Mouse (Mus musculus): ENCODE results near the gene Olfr93. TPM values are rescaled to one million over a fixed set of nuclear protein-coding genes. Genes with fewer than 3 reads are reported as not detected.
"Not testable (repeated sequence)": the region's sequence is repeated elsewhere in the genome, so short reads cannot be mapped to it uniquely, and the experiment has no call there.

Gene Olfr93
- polyA plus RNA-seq (2012; ENCODE audit: insufficient read depth, insufficient read length, missing spikeins), result not detected in 2 replicates

DNA sequence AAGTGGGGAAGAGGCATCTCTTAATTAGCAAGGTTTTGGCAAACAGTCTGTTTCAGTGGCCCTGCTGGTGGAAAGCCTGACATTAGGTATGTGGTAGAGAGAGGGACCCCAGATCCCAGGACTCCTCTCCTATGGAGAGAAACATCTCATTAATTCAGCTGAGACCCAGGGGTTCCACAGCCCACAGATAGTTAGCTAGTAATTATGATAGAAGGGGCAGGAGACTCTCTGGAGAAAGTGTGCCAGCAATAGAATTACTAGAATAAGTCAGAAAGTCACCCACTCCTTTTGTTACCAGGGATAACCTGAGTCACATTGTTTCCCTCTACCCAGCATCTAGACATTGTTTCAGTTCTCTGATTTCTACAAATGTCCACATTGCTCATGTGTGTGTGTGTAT, at the start of gene Olfr93:
Olfr93 (minus strand) TSS at position 101 of the 400 bp plus-strand sequence.
- H3K4me1 ChIP-seq (ENCODE audit: control insufficient read depth, insufficient read depth, low read length), result no peaks in the 10 kb centered on the region
- H3K27ac ChIP-seq (ENCODE audit: insufficient read depth, low read depth, low read length), result no peak within 1 kb of the TSS
- H3K4me3 ChIP-seq (ENCODE audit: insufficient read depth, low read length), result no peak within 1 kb of the TSS
- TF ChIP-seq POLR2A (IDR thresholded peaks at IDR 0.05; ENCODE audit: borderline replicate concordance, low read depth, low read length) (no peak), CTCF (IDR thresholded peaks at IDR 0.05; ENCODE audit: low read depth, low read length) (no peak)

DNA sequence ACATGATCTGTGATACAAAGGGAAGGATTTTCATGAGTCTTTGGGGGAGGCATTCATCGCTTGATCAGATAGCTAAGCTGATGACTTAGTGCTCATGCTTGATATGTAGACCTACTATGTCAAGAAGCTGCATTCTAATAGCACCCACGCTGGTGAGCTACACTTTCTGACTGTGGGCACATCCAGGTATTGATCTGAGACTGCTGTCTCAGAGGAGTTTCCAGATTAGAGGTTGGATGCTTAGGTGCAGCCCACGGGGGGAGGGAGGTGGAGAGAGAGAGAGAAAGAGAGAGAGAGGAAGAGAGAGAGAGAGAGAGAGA, 42.6 kb upstream of the Olfr93 start:
- TF ChIP-seq CTCF (IDR thresholded peaks at IDR 0.05; ENCODE audit: low read depth, low read length) (no peak), POLR2A (IDR thresholded peaks at IDR 0.05; ENCODE audit: borderline replicate concordance, low read depth, low read length) (no peak)
- no peak overlapping the region for H3K27ac ChIP-seq (ENCODE audit: insufficient read depth, low read depth, low read length)
- H3K4me3 ChIP-seq (ENCODE audit: insufficient read depth, low read length), result no peak overlapping the region
- H3K4me1 ChIP-seq (ENCODE audit: control insufficient read depth, insufficient read depth, low read length), result no peaks in the 10 kb centered on the region

GRCm38 (mm10) chr17:37203206-37203916, 42.1 kb upstream of the Olfr93 start:
- H3K27ac ChIP-seq (ENCODE audit: insufficient read depth, low read depth, low read length), result no peak overlapping the region
- peak; percentile 99 for TF ChIP-seq CTCF (IDR thresholded peaks at IDR 0.05; ENCODE audit: low read depth, low read length)
- no peak for TF ChIP-seq POLR2A (IDR thresholded peaks at IDR 0.05; ENCODE audit: borderline replicate concordance, low read depth, low read length)

DNA sequence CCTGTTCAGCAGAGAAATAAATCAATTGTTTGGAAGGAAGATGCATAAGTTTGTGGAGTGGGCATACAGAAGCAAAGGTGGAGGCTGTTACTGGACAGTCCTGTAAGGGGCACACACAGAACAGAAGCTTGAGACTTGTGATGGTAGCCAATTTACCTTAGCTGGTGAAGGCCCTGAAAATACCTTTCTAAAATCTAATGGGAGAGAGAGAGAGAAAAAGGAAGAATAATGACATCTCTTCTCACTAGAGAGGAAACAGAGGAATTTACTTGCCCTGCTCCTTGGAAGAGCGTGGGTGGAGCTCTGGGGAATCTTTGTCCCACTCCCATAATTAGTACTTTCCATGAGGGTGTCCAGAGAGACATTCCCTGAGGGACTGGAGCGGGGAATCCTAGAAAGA, 39.6 kb upstream of the Olfr93 start, which contains the start of gene Olfr94:
Olfr94 (minus strand) TSS at position 101 of the 400 bp plus-strand sequence.
- no peak within 1 kb of the TSS for H3K4me3 ChIP-seq (ENCODE audit: insufficient read depth, low read length)
- H3K4me1 ChIP-seq (ENCODE audit: control insufficient read depth, insufficient read depth, low read length), result no peaks in the 10 kb centered on the region
- TF ChIP-seq CTCF (IDR thresholded peaks at IDR 0.05; ENCODE audit: low read depth, low read length), result no peak
- H3K27ac ChIP-seq (ENCODE audit: insufficient read depth, low read depth, low read length), result no peak within 1 kb of the TSS

More at GRCm38 (mm10) chr17:37203206-37203916, 42.1 kb upstream of the Olfr93 start:
- Histone ChIP-seq H3K4me3 (ENCODE audit: insufficient read depth, low read length) (no peak overlapping the region), H3K4me1 (ENCODE audit: control insufficient read depth, insufficient read depth, low read length) (no peaks in the 10 kb centered on the region)

DNA sequence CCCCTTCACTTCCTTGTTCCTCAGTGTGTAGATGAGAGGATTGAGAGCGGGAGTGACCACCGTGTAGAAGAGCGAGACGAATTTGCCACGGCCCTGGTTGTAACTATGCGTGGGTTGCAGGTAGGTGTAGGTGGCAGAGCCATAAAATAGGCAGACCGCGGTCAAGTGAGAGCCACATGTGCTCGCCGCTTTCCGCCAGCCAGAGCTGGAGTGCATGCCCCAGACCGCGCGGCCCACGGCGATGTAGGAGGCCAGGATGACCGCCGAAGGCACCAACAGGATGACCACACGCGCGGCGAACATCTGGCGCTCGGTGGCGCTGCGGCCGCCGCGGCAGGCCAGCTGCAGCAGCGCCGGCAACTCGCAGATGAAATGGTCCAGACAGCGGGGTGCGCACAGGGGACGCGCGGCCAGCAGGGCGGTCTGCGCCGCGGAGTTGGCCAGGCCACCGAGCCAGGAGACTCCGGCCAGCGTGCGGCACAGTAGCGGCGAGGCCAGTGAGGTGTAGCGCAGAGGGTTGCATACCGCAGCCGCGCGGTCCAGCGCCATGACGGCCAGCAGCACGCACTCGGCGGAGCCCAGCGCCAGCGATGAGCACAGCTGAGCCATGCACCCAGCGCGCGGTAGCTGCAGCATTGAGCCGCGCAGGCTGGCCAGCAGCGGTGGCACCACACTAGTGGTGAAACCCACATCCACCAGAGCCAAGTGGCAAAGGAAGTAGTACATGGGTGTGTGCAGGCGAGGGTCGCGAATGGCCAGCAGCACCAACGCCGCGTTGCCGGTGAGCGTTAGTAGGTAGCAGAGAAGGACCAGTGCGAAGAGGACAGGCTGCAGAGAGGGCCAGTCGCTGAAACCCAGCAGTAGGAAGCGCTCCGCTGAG, 35.8 kb upstream of the Olfr93 start:
- no peak overlapping the region for H3K4me3 ChIP-seq (ENCODE audit: insufficient read depth, low read length)
- no peak for TF ChIP-seq POLR2A (IDR thresholded peaks at IDR 0.05; ENCODE audit: borderline replicate concordance, low read depth, low read length)
- no peak for TF ChIP-seq CTCF (IDR thresholded peaks at IDR 0.05; ENCODE audit: low read depth, low read length)
- H3K4me1 ChIP-seq (ENCODE audit: control insufficient read depth, insufficient read depth, low read length), result no peaks in the 10 kb centered on the region
- H3K27ac ChIP-seq (ENCODE audit: insufficient read depth, low read depth, low read length), result no peak overlapping the region

- Histone ChIP-seq H3K4me1 (ENCODE audit: control insufficient read depth, insufficient read depth, low read length) (no peaks in the 10 kb centered on the region), H3K4me3 (ENCODE audit: insufficient read depth, low read length) (no peak overlapping the region), H3K27ac (ENCODE audit: insufficient read depth, low read depth, low read length) (no peak overlapping the region)
- TF ChIP-seq CTCF (IDR thresholded peaks at IDR 0.05; ENCODE audit: low read depth, low read length) (no peak), POLR2A (IDR thresholded peaks at IDR 0.05; ENCODE audit: borderline replicate concordance, low read depth, low read length) (no peak)
Observed at GRCm38 (mm10) chr17:37194782-37195181, 33.5 kb upstream of the Olfr93 start.

DNA sequence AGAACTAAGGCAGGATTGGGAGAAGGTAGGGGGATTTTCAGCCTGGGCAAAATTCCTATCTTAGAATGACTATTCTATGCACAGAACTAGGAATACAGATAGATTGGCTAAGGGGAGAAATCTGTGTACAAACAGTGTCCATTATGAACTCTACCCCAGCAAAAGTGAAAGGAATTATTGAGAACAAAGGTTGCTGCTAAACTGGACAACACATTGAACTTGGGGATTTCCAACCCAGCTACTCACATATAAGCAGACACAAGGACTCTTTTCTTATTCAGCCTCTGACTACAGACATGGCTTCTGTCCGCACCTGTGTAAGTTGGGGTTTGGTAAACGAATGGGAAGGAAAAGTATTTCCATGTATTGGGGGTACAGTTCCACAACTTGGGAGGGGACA, 32.4 kb upstream of the Olfr93 start, which contains the start of gene Ubd:
Ubd (plus strand) TSS at position 237 of the 400 bp plus-strand sequence.
- H3K4me3 ChIP-seq (ENCODE audit: insufficient read depth, low read length), result no peak within 1 kb of the TSS
- H3K27ac ChIP-seq (ENCODE audit: insufficient read depth, low read depth, low read length), result no peak within 1 kb of the TSS
- no peak for TF ChIP-seq POLR2A (IDR thresholded peaks at IDR 0.05; ENCODE audit: borderline replicate concordance, low read depth, low read length)
- no peak for TF ChIP-seq CTCF (IDR thresholded peaks at IDR 0.05; ENCODE audit: low read depth, low read length)
- H3K4me1 ChIP-seq (ENCODE audit: control insufficient read depth, insufficient read depth, low read length), result no peaks in the 10 kb centered on the region

- no peak overlapping the region for H3K27ac ChIP-seq (ENCODE audit: insufficient read depth, low read depth, low read length)
- no peak for TF ChIP-seq CTCF (IDR thresholded peaks at IDR 0.05; ENCODE audit: low read depth, low read length)
- TF ChIP-seq POLR2A (IDR thresholded peaks at IDR 0.05; ENCODE audit: borderline replicate concordance, low read depth, low read length), result no peak
- no peaks in the 10 kb centered on the region for H3K4me1 ChIP-seq (ENCODE audit: control insufficient read depth, insufficient read depth, low read length)
- no peak overlapping the region for H3K4me3 ChIP-seq (ENCODE audit: insufficient read depth, low read length)
Observed at GRCm38 (mm10) chr17:37193032-37193431, 31.7 kb upstream of the Olfr93 start.

DNA sequence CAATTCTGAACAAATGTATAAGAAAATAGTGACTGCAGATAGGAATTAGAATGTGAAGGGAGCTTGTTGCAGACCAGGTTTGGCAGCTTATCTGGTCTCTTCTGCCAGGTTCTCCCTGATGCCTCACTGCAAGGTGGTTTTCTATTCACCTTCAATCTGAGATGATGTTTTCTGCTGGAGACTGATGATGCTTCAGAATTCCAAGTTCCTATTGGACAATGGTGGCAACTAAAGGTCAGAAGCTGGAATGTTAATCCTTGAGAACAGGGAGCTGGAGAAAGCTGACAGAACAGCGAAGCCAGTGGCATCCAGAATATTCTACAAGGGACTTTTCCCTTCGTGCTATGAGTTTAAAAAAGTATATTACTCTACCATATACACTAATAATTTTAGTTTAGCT, 29.4 kb upstream of the Olfr93 start:
- Histone ChIP-seq H3K27ac (ENCODE audit: insufficient read depth, low read depth, low read length) (no peak overlapping the region), H3K4me3 (ENCODE audit: insufficient read depth, low read length) (no peak overlapping the region), H3K4me1 (ENCODE audit: control insufficient read depth, insufficient read depth, low read length) (no peaks in the 10 kb centered on the region)
- TF ChIP-seq POLR2A (IDR thresholded peaks at IDR 0.05; ENCODE audit: borderline replicate concordance, low read depth, low read length) (no peak), CTCF (IDR thresholded peaks at IDR 0.05; ENCODE audit: low read depth, low read length) (no peak)

- Histone ChIP-seq H3K4me1 (ENCODE audit: control insufficient read depth, insufficient read depth, low read length) (no peaks in the 10 kb centered on the region), H3K27ac (ENCODE audit: insufficient read depth, low read depth, low read length) (no peak overlapping the region), H3K4me3 (ENCODE audit: insufficient read depth, low read length) (peak overlapping the region; percentile 3; the same call in 1 of the 2 replicates)
- TF ChIP-seq POLR2A (IDR thresholded peaks at IDR 0.05; ENCODE audit: borderline replicate concordance, low read depth, low read length), result no peak
- no peak for TF ChIP-seq CTCF (IDR thresholded peaks at IDR 0.05; ENCODE audit: low read depth, low read length)
Observed at GRCm38 (mm10) chr17:37185474-37185873, 24.2 kb upstream of the Olfr93 start.

DNA sequence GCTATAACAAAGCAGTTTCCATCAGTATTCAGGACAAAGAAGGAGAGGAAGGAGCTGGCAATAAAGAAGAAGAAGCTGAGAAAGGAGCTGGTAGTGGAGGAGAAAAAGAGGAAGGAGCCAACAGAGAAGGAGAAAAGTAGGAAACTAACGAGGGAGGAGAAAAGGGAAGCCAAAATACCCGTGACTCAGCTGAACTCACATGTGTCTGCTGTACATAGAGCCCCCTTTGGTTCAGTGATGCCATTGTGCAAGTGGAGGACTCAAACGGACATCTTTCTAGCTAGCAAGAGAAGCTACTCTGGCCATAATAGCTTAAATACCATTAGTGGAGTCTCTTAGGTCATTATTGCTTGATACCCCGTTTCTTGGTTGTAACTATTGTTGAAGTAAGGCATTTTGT, 29.9 kb downstream of the Olfr93 start:
- H3K4me1 ChIP-seq (ENCODE audit: control insufficient read depth, insufficient read depth, low read length), result not testable (repeated sequence)

More for the DNA sequence above, 29.9 kb downstream of the Olfr93 start:
- H3K27ac ChIP-seq (ENCODE audit: insufficient read depth, low read depth, low read length); H3K4me3 ChIP-seq (ENCODE audit: insufficient read depth, low read length): not testable (repeated sequence)
